Mouse (Mus musculus) CH12.LX (cell line): ENCODE measurements around the gene Fam118a. TPM values are rescaled to one million over a fixed set of nuclear protein-coding genes. Genes with fewer than 3 reads are reported as not detected.
"Not testable (repeated sequence)": the region's sequence is repeated elsewhere in the genome, so short reads cannot be mapped to it uniquely, and the experiment has no call there.

Experiments
- DNase-seq: peaks from one replicate; pipeline ENCODE4 v3.0.0-alpha.2; 2013; ENCODE audit errors: extremely low read depth
- H3K27ac ChIP-seq: 2 replicates; pipeline ENCODE4 v1.5.1; 2012; ENCODE audit warnings: low read depth, mild to moderate bottlenecking, control low read depth, moderate library complexity; ENCODE audit not compliant: insufficient read depth
- H3K27me3 ChIP-seq: replicated peaks from 2 replicates; pipeline ENCODE3; 2012; ENCODE audit warnings: inconsistent platforms
- H3K36me3 ChIP-seq, 2 experiments: replicated peaks in 1 of 2; 2 replicates each; pipeline versions ENCODE3 to v1.6.1; 2012; ENCODE audit warnings: inconsistent platforms in 1 of 2, low read length in 1 of 2, mild to moderate bottlenecking in 1 of 2, mixed read lengths in 1 of 2, moderate library complexity in 1 of 2; ENCODE audit not compliant: control insufficient read depth in 1 of 2, insufficient read depth in 1 of 2
- H3K4me1 ChIP-seq, 2 experiments: 2 replicates each; pipeline ENCODE4 v1.6.1; 2012; ENCODE audit warnings: inconsistent platforms in 1 of 2, moderate library complexity in 1 of 2; ENCODE audit not compliant: insufficient read depth in 2 of 2, control insufficient read depth in 1 of 2
- H3K4me2 ChIP-seq: 2 replicates; pipeline ENCODE4 v1.6.1; 2012; ENCODE audit warnings: low read depth, mild to moderate bottlenecking, control low read depth; ENCODE audit not compliant: poor library complexity, insufficient read depth, severe bottlenecking
- H3K4me3 ChIP-seq, 3 experiments: fragments of 150-350 bp in 1 of 3; sonication (generic) in 1 of 3; replicated peaks in 1 of 3; 2 replicates each; pipeline versions ENCODE3 to v1.5.1; 2011 to 2012; ENCODE audit warnings: low read depth in 2 of 3, low read length in 2 of 3, mild to moderate bottlenecking in 2 of 3, moderate library complexity in 2 of 3, control low read depth in 1 of 3, improper control_type of control experiment in 1 of 3, inconsistent platforms in 1 of 3, mixed read lengths in 1 of 3; ENCODE audit not compliant: poor library complexity in 1 of 3
- H3K79me2 ChIP-seq: replicated peaks from 2 replicates; pipeline ENCODE4 v1.6.1; 2012; ENCODE audit warnings: mild to moderate bottlenecking, moderate library complexity; ENCODE audit not compliant: control insufficient read depth, poor library complexity, insufficient read depth, severe bottlenecking; ENCODE audit errors: extremely low read depth
- H3K9ac ChIP-seq: 2 replicates; pipeline ENCODE4 v1.6.1; 2012; ENCODE audit warnings: low read depth, mild to moderate bottlenecking, control low read depth, moderate library complexity; ENCODE audit not compliant: insufficient read depth
- H3K9me3 ChIP-seq: replicated peaks from 2 replicates; pipeline ENCODE3; 2012; ENCODE audit warnings: low read length, inconsistent platforms, mixed read lengths
- BHLHE40 ChIP-seq: IDR thresholded peaks from 2 replicates; pipeline ENCODE4 v1.6.1; 2011; ENCODE audit warnings: mild to moderate bottlenecking, low read depth, low read length, improper control_type of control experiment
- E2F4 ChIP-seq: IDR thresholded peaks from 2 replicates; pipeline ENCODE4 v1.6.1; 2011; ENCODE audit warnings: low read depth, low read length, improper control_type of control experiment; ENCODE audit not compliant: insufficient replicate concordance
- ETS1 ChIP-seq: conservative IDR thresholded peaks from 2 replicates; pipeline ENCODE4 v1.6.1; 2012; ENCODE audit warnings: low read depth, mild to moderate bottlenecking, inconsistent platforms, low read length, improper control_type of control experiment, moderate library complexity
- HCFC1 ChIP-seq: IDR thresholded peaks from 2 replicates; pipeline ENCODE4 v1.6.1; 2012; ENCODE audit warnings: low read depth, mild to moderate bottlenecking, inconsistent platforms, low read length, improper control_type of control experiment
- JUND ChIP-seq: conservative IDR thresholded peaks from 2 replicates; pipeline ENCODE4 v1.6.1; 2011; ENCODE audit warnings: low read depth, low read length, improper control_type of control experiment
- MAX ChIP-seq: IDR thresholded peaks from 2 replicates; pipeline ENCODE4 v1.6.1; 2011; ENCODE audit warnings: low read length, improper control_type of control experiment
- MEF2A ChIP-seq: IDR thresholded peaks from 2 replicates; pipeline ENCODE4 v1.6.1; 2014; ENCODE audit warnings: low read depth, mild to moderate bottlenecking, inconsistent platforms, low read length, improper control_type of control experiment, borderline replicate concordance
- PAX5 ChIP-seq: IDR thresholded peaks from 2 replicates; pipeline ENCODE4 v1.6.1; 2012; ENCODE audit warnings: low read length, inconsistent platforms, mixed read lengths
- SIN3A ChIP-seq: IDR thresholded peaks from 2 replicates; pipeline ENCODE4 v1.6.1; 2012; ENCODE audit warnings: low read length, improper control_type of control experiment, inconsistent platforms
- SMC3 ChIP-seq: IDR thresholded peaks from 2 replicates; pipeline ENCODE4 v1.6.1; 2011; ENCODE audit warnings: low read depth, low read length, improper control_type of control experiment
- UBTF ChIP-seq: IDR thresholded peaks from 2 replicates; pipeline ENCODE4 v1.6.1; 2012; ENCODE audit warnings: low read depth, mild to moderate bottlenecking, inconsistent platforms, low read length, improper control_type of control experiment, moderate library complexity
- USF2 ChIP-seq: conservative IDR thresholded peaks from 2 replicates; pipeline ENCODE4 v1.6.1; 2011; ENCODE audit warnings: low read depth, low read length, improper control_type of control experiment
- ZKSCAN1 ChIP-seq: IDR thresholded peaks from 2 replicates; pipeline ENCODE4 v1.6.1; 2012; ENCODE audit warnings: low read depth, inconsistent platforms, low read length, improper control_type of control experiment, borderline replicate concordance
- dilution Hi-C: fragments of 300-500 bp; cut with MboI; formaldehyde crosslinking; loops from 2 replicates; pipeline ENCODE4 v1.14.3; 2020; ENCODE audit warnings: low sequenced_read_pairs; ENCODE audit not compliant: extremely low pct_unique_long_range_greater_than_20kb, extremely low pct_ligation_motif_present
- in situ Hi-C: fragments of 300-500 bp; cut with MboI; formaldehyde crosslinking; loops from 3 replicates; pipeline ENCODE4 v1.14.3; 2019; ENCODE audit warnings: low sequenced_read_pairs, low pct_ligation_motif_present, low pct_unique_long_range_greater_than_20kb, mixed read lengths
- polyA plus RNA-seq: library from polyadenylated mRNA; unstranded; fragments of >175 nt; gene quantifications from 2 replicates; pipeline ENCODE4 v1.2.1, GENCODE M21; 2012; ENCODE audit warnings: low read depth; ENCODE audit not compliant: insufficient read length
- total RNA-seq, 2 experiments: library from RNA; depleted of rRNA; stranded (reverse); fragments of 300-350 nt in 1 of 2; fragments of >200 nt in 1 of 2; gene quantifications; 2 replicates each; pipeline ENCODE4 v1.2.3; 2012 to 2014

Fam118a gene
- total and polyA plus RNA-seq, 3 experiments: 13.1 to 18.2 (median 15.0) TPM

- dilution Hi-C loops (no loop called here), in situ Hi-C loops (no loop called here)
- DNase-seq: no peak
- Histone ChIP-seq H3K4me2 (no peak overlapping the region), H3K4me1 (peaks cover 4 to 18% of the 10 kb centered on the region in 2 experiments; a peak in 3 of 4 replicates), H3K4me3 (no peak overlapping the region), H3K36me3 (no peaks in the 10 kb centered on the region), H3K79me2 (no peaks in the 10 kb centered on the region), H3K9ac (no peak overlapping the region), H3K27ac (no peak overlapping the region), H3K9me3 (no peaks in the 10 kb centered on the region), H3K27me3 (peaks cover 2% of the 10 kb centered on the region)
- TF ChIP-seq PAX5 (no peak), E2F4 (no peak), ETS1 (no peak), USF2 (no peak), ZKSCAN1 (no peak), BHLHE40 (no peak), HCFC1 (no peak), JUND (no peak), MAX (no peak), UBTF (no peak), MEF2A (no peak), SMC3 (no peak), SIN3A (no peak)
Observed at GRCm38 (mm10) chr15:85031866-85032265, 3.1 kb downstream of the Fam118a start.

GRCm38 (mm10) chr15:85033916-85034315 is 5.2 kb downstream of the Fam118a start:
- H3K36me3 ChIP-seq, H3K79me2 ChIP-seq, dilution Hi-C loops, H3K4me3 ChIP-seq, H3K4me2 ChIP-seq, H3K9ac ChIP-seq, H3K27ac ChIP-seq, DNase-seq, H3K27me3 ChIP-seq, in situ Hi-C loops, H3K9me3 ChIP-seq: not testable (repeated sequence)
- peaks cover 8 to 32% of the 10 kb centered on the region in 2 experiments; a peak in 3 of 4 replicates for H3K4me1 ChIP-seq
